ENCODE assay signal across 25 mouse cellular contexts in the genomic region with DNA sequence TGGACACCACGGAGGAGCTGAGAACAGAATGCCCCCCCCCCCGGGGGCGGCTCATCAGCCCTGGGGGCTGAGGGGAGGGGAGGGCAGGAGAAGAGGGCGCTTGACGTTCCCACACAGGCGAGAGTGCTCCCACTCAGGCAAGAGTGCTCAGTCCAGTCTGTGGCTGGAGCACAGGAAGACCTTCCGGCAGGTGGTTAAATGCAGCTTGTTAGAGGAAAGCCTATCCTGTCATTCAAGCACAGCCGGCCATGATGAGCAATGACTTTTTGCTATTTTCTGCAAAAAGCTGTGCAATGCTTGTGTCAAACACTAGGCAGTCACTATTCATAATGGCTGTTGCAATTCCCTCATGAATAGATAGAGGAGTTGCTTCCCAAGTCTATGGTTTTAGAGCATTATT.
"Had no signal": no experiment of that assay in that cellular context is flagged by ENCODE, and none has a peak within 500 bp of the region (broad histone marks: within the 10 kb centered on the region; RNA-seq: fewer than 3 reads in every experiment).

No protein-coding gene starts in this region.

- DNase-seq: gastrocnemius, postnatal 14 days; gastrocnemius, postnatal 36 days; heart, adult 2 months; heart, postnatal 14 days; heart, postnatal 36 days; kidney, adult 18-20 months; kidney, adult 8-10 months; kidney, postnatal 10 days; kidney, postnatal 25 days; kidney, postnatal 4 days; layer of hippocampus, adult 9-11 months; liver had no signal

- H3K27me3 ChIP-seq: heart, embryonic 15.5 days; hindbrain, embryonic 12.5 days; intestine, embryonic 15.5 days; limb, embryonic 12.5 days had no signal

- H3K27ac ChIP-seq: heart, adult 2 months; heart, embryonic 13.5 days; heart, embryonic 15.5 days; hindbrain, embryonic 10.5 days; hindbrain, embryonic 12.5 days; hindbrain, embryonic 14.5 days; intestine, embryonic 15.5 days; left cerebral cortex, adult 2 months; limb, embryonic 10.5 days; limb, embryonic 12.5 days had no signal

- H3K4me3 ChIP-seq: heart, adult 2 months; heart, embryonic 13.5 days; heart, embryonic 15.5 days; hindbrain, embryonic 10.5 days; hindbrain, embryonic 12.5 days; intestine, embryonic 15.5 days; left cerebral cortex, adult 2 months; limb, embryonic 10.5 days; limb, embryonic 12.5 days had no signal

- H3K4me1 ChIP-seq: hindbrain, embryonic 12.5 days; limb, embryonic 12.5 days had no signal

- H3K36me3 ChIP-seq: heart, embryonic 13.5 days; heart, embryonic 15.5 days; hindbrain, embryonic 10.5 days; hindbrain, embryonic 12.5 days; intestine, embryonic 15.5 days; limb, embryonic 10.5 days; limb, embryonic 12.5 days had no signal

- H3K4me2 ChIP-seq: heart, embryonic 11.5 days; heart, embryonic 13.5 days; heart, embryonic 15.5 days; hindbrain, embryonic 12.5 days; hindbrain, embryonic 14.5 days; intestine, embryonic 15.5 days; limb, embryonic 12.5 days had no signal

- ATAC-seq: hindbrain, embryonic 16.5 days; inflammation-experienced regulatory T-cells, adult 6 months; intestine, embryonic 15.5 days; intestine, postnatal 0 days had no signal

- H3K9ac ChIP-seq: heart, embryonic 13.5 days; heart, embryonic 15.5 days; hindbrain, embryonic 12.5 days; hindbrain, embryonic 14.5 days; intestine, embryonic 15.5 days; limb, embryonic 12.5 days had no signal

- H3K9me3 ChIP-seq: heart, embryonic 13.5 days; heart, embryonic 15.5 days; hindbrain, embryonic 10.5 days; hindbrain, embryonic 12.5 days; intestine, embryonic 15.5 days; limb, embryonic 10.5 days; limb, embryonic 12.5 days had no signal
